In genomic region chr1:134419751-134420458, GRCm38 (mm10) we compare ENCODE assay signal across 9 mouse cellular contexts. TPM values are rescaled to one million over a fixed set of nuclear protein-coding genes. Genes with fewer than 3 reads are reported as not detected.
DNase-seq lines count a peak whose midpoint lies in the region; ATAC-seq and TF ChIP-seq lines count a peak whose summit lies in the region.
"Had no signal": no experiment of that assay in that cellular context is flagged by ENCODE, and none has a peak within 500 bp of the region (broad histone marks: within the 10 kb centered on the region; RNA-seq: fewer than 3 reads in every experiment).

No protein-coding gene starts in this region.

- intact Hi-C loops in left cerebral cortex, postnatal 36 days (cut with DNase I): loop anchor here (5.0 kb wide), 1 partner anchor 58 kb away; the partner anchor contains the start of gene Tmem183a

- H3K27me3 ChIP-seq in midbrain, embryonic 13.5 days: no peaks in the 10 kb centered on the region
- H3K27me3 ChIP-seq in midbrain, embryonic 11.5 days (ENCODE audit: control insufficient read depth, insufficient read depth, low read length): no peaks in the 10 kb centered on the region
- H3K27me3 ChIP-seq in embryonic facial prominence, embryonic 14.5 days (replicated peaks; ENCODE audit: control insufficient read depth, insufficient read depth, low read length): no peaks in the 10 kb centered on the region
- no peaks in the 10 kb centered on the region for H3K27me3 ChIP-seq in liver, embryonic 12.5 days (replicated peaks)
- no peaks in the 10 kb centered on the region for H3K27me3 ChIP-seq in stomach, embryonic 16.5 days (ENCODE audit: control insufficient read depth, insufficient read depth, low read length)
- no peaks in the 10 kb centered on the region for H3K27me3 ChIP-seq in thymus, adult 2 months (ENCODE audit: control insufficient read depth, insufficient read depth, low read length)

- H3K9me3 ChIP-seq in midbrain, embryonic 13.5 days: no peaks in the 10 kb centered on the region
- no peaks in the 10 kb centered on the region for H3K9me3 ChIP-seq in midbrain, embryonic 11.5 days (ENCODE audit: control insufficient read depth, low read length)
- no peaks in the 10 kb centered on the region for H3K9me3 ChIP-seq in embryonic facial prominence, embryonic 14.5 days (ENCODE audit: control insufficient read depth, low read length)
- H3K9me3 ChIP-seq in liver, embryonic 12.5 days (replicated peaks): no peaks in the 10 kb centered on the region
- H3K9me3 ChIP-seq in stomach, embryonic 16.5 days (replicated peaks; ENCODE audit: control insufficient read depth, low read length): no peaks in the 10 kb centered on the region

- H3K4me2 ChIP-seq in midbrain, embryonic 13.5 days (replicated peaks): no peak overlapping the region
- H3K4me2 ChIP-seq in midbrain, embryonic 11.5 days: no peak overlapping the region
- no peak overlapping the region for H3K4me2 ChIP-seq in embryonic facial prominence, embryonic 14.5 days (ENCODE audit: low read depth, low read length)
- H3K4me2 ChIP-seq in liver, embryonic 12.5 days: peak overlapping the region; percentile 74
- H3K4me2 ChIP-seq in stomach, embryonic 16.5 days (ENCODE audit: low read depth, low read length): peak overlapping the region; percentile 8; the same call in 1 of the 2 replicates

- peaks cover 21% of the 10 kb centered on the region for H3K36me3 ChIP-seq in midbrain, embryonic 13.5 days
- H3K36me3 ChIP-seq in midbrain, embryonic 11.5 days (ENCODE audit: control insufficient read depth, insufficient read depth, low read length): peaks cover 4% of the 10 kb centered on the region; the same call in 1 of the 2 replicates
- H3K36me3 ChIP-seq in embryonic facial prominence, embryonic 14.5 days (ENCODE audit: control insufficient read depth, insufficient read depth, low read length): peaks cover 22% of the 10 kb centered on the region
- peaks cover 31% of the 10 kb centered on the region for H3K36me3 ChIP-seq in liver, embryonic 12.5 days
- H3K36me3 ChIP-seq in stomach, embryonic 16.5 days (ENCODE audit: control insufficient read depth, insufficient read depth, low read length): 0 out of 2 replicates have a peak, but pooled peaks cover 5% of the 10 kb centered on the region
- peaks cover 20% of the 10 kb centered on the region for H3K36me3 ChIP-seq in thymus, adult 2 months (ENCODE audit: control insufficient read depth, insufficient read depth, low read length)

- H3K27ac ChIP-seq in midbrain, embryonic 13.5 days: peak overlapping the region; percentile 35; the same call in 1 of the 2 replicates
- H3K27ac ChIP-seq in midbrain, embryonic 11.5 days (ENCODE audit: low read depth, low read length): no peak overlapping the region
- peak overlapping the region; percentile 48; the same call in 1 of the 2 replicates for H3K27ac ChIP-seq in embryonic facial prominence, embryonic 14.5 days (replicated peaks; ENCODE audit: low read depth, low read length)
- H3K27ac ChIP-seq in liver, embryonic 12.5 days: peak overlapping the region; percentile 79
- peak overlapping the region; percentile 5 for H3K27ac ChIP-seq in stomach, embryonic 16.5 days (ENCODE audit: low read length)
- no peak overlapping the region for H3K27ac ChIP-seq in thymus, adult 2 months (ENCODE audit: control insufficient read depth, insufficient read depth, low read length)

- TF ChIP-seq POLR2A in thymus, adult 2 months (IDR thresholded peaks at IDR 0.05; ENCODE audit: control insufficient read depth, extremely low read depth, insufficient read depth, low read length, poor library complexity): no peak

- DNase-seq in midbrain, embryonic 11.5 days (ENCODE audit: low spot score, missing footprints): no peak
- peak; percentile 41 for DNase-seq in embryonic facial prominence, embryonic 14.5 days (ENCODE audit: low spot score)
- no peak for DNase-seq in thymus, postnatal 10 days (ENCODE audit: low spot score in 2 of 2)
- no peak for DNase-seq in thymus, adult 2 months
- no peak for DNase-seq in left cerebral cortex, postnatal 36 days (ENCODE audit: low spot score in 2 of 2)

- peaks cover 43% of the 10 kb centered on the region for H3K4me1 ChIP-seq in midbrain, embryonic 13.5 days (replicated peaks)
- peaks cover 13% of the 10 kb centered on the region for H3K4me1 ChIP-seq in midbrain, embryonic 11.5 days (ENCODE audit: control insufficient read depth, insufficient read depth, low read length)
- peaks cover 34% of the 10 kb centered on the region for H3K4me1 ChIP-seq in embryonic facial prominence, embryonic 14.5 days (ENCODE audit: control insufficient read depth, insufficient read depth, low read length)
- H3K4me1 ChIP-seq in liver, embryonic 12.5 days: peaks cover 86% of the 10 kb centered on the region
- peaks cover 53% of the 10 kb centered on the region for H3K4me1 ChIP-seq in stomach, embryonic 16.5 days (ENCODE audit: control insufficient read depth, insufficient read depth, low read length)
- H3K4me1 ChIP-seq in thymus, adult 2 months (replicated peaks; ENCODE audit: control insufficient read depth, insufficient read depth, low read length): peaks cover 7% of the 10 kb centered on the region

- H3K9ac ChIP-seq in midbrain, embryonic 13.5 days (replicated peaks): no peak overlapping the region
- no peak overlapping the region for H3K9ac ChIP-seq in midbrain, embryonic 11.5 days (ENCODE audit: low read length)
- no peak overlapping the region for H3K9ac ChIP-seq in embryonic facial prominence, embryonic 14.5 days (ENCODE audit: low read depth, low read length)
- peak overlapping the region; percentile 50 for H3K9ac ChIP-seq in liver, embryonic 12.5 days
- no peak overlapping the region for H3K9ac ChIP-seq in stomach, embryonic 16.5 days (ENCODE audit: low read length)

- no peak for ATAC-seq in midbrain, embryonic 13.5 days
- no peak for ATAC-seq in midbrain, embryonic 11.5 days (ENCODE audit: low FRiP score)
- ATAC-seq in embryonic facial prominence, embryonic 14.5 days (ENCODE audit: low read depth): no peak
- ATAC-seq in liver, embryonic 12.5 days: no peak
- ATAC-seq in stomach, embryonic 16.5 days (ENCODE audit: insufficient read depth, low FRiP score): no peak

- WGBS in midbrain, embryonic 13.5 days: 56% methylated on average over 5 of the region's 5 CpGs
- WGBS in midbrain, embryonic 11.5 days: 73% methylated on average over 5 of the region's 5 CpGs
- WGBS in embryonic facial prominence, embryonic 14.5 days: 65% methylated on average over 5 of the region's 5 CpGs
- WGBS in liver, embryonic 12.5 days (ENCODE audit: insufficient replicate concordance): 12% methylated on average over 5 of the region's 5 CpGs
- WGBS in stomach, embryonic 16.5 days: 47% methylated on average over 5 of the region's 5 CpGs
- WGBS in thymus, adult 2 months: 51% methylated on average over 5 of the region's 5 CpGs

- TF ChIP-seq CTCF in thymus, adult 2 months (IDR thresholded peaks at IDR 0.05; ENCODE audit: borderline replicate concordance, control insufficient read depth, extremely low read depth, insufficient read depth, low read length, poor library complexity): no peak

- H3K4me3 ChIP-seq in midbrain, embryonic 13.5 days (replicated peaks): no peak overlapping the region
- no peak overlapping the region for H3K4me3 ChIP-seq in midbrain, embryonic 11.5 days (ENCODE audit: low read depth, low read length)
- no peak overlapping the region for H3K4me3 ChIP-seq in embryonic facial prominence, embryonic 14.5 days (ENCODE audit: low read depth, low read length)
- peak overlapping the region; percentile 93 for H3K4me3 ChIP-seq in liver, embryonic 12.5 days
- no peak overlapping the region for H3K4me3 ChIP-seq in stomach, embryonic 16.5 days (replicated peaks; ENCODE audit: low read length)
- no peak overlapping the region for H3K4me3 ChIP-seq in thymus, adult 2 months (ENCODE audit: control insufficient read depth, insufficient read depth, low read length)

RNA-seq across cellular contexts. Expression of gene Adipor1, which starts 4.7 kb away (rescaled TPM):
- 63.5 and 68.2 TPM in 2 replicates for polyA plus RNA-seq in midbrain, embryonic 13.5 days (2015; fragmentation: Nextera tagmentation; extraction: Ambion mirVana)
- 76.7 and 81.5 TPM in 2 replicates for polyA plus RNA-seq in midbrain, embryonic 11.5 days (2014; fragmentation: Nextera tagmentation; extraction: Ambion mirVana)
- polyA plus RNA-seq in embryonic facial prominence, embryonic 14.5 days (2014; fragmentation: Nextera tagmentation; extraction: Ambion mirVana): 97.2 and 102 TPM in 2 replicates
- 113 and 114 TPM in 2 replicates for polyA plus RNA-seq in liver, embryonic 12.5 days (2016; fragmentation: Nextera tagmentation; extraction: Ambion mirVana)
- 88.7 and 97.7 TPM in 2 replicates for polyA plus RNA-seq in stomach, embryonic 16.5 days (2015; fragmentation: Nextera tagmentation; extraction: Ambion mirVana)
- polyA plus RNA-seq in thymus, adult 2 months (2012; rRNA removed): 92.2 and 94.0 TPM in 2 replicates
- total RNA-seq in left cerebral cortex, postnatal 36 days (2021): 10 to 100 TPM; 60.2 to 62.8 TPM

RNA-seq across cellular contexts. Expression of gene Cyb5r1, which starts 14.5 kb away (rescaled TPM):
- 16.9 and 18.2 TPM in 2 replicates for polyA plus RNA-seq in midbrain, embryonic 13.5 days (2015; fragmentation: Nextera tagmentation; extraction: Ambion mirVana)
- polyA plus RNA-seq in midbrain, embryonic 11.5 days (2014; fragmentation: Nextera tagmentation; extraction: Ambion mirVana): 17.5 and 19.3 TPM in 2 replicates
- 29.9 and 31.5 TPM in 2 replicates for polyA plus RNA-seq in embryonic facial prominence, embryonic 14.5 days (2014; fragmentation: Nextera tagmentation; extraction: Ambion mirVana)
- 23.0 and 24.8 TPM in 2 replicates for polyA plus RNA-seq in liver, embryonic 12.5 days (2016; fragmentation: Nextera tagmentation; extraction: Ambion mirVana)
- polyA plus RNA-seq in stomach, embryonic 16.5 days (2015; fragmentation: Nextera tagmentation; extraction: Ambion mirVana): 39.7 and 41.5 TPM in 2 replicates
- polyA plus RNA-seq in thymus, adult 2 months (2012; rRNA removed): 44.9 and 47.2 TPM in 2 replicates
- total RNA-seq in left cerebral cortex, postnatal 36 days (2021): 10 to 100 TPM; 18.9 to 19.9 TPM

RNA-seq across cellular contexts. Expression of gene 4933406M09Rik, which starts 34.2 kb away (rescaled TPM):
- not detected in 2 replicates for polyA plus RNA-seq in midbrain, embryonic 13.5 days (2015; fragmentation: Nextera tagmentation; extraction: Ambion mirVana)
- not detected in 2 replicates for polyA plus RNA-seq in midbrain, embryonic 11.5 days (2014; fragmentation: Nextera tagmentation; extraction: Ambion mirVana)
- polyA plus RNA-seq in embryonic facial prominence, embryonic 14.5 days (2014; fragmentation: Nextera tagmentation; extraction: Ambion mirVana): not detected in 2 replicates
- polyA plus RNA-seq in liver, embryonic 12.5 days (2016; fragmentation: Nextera tagmentation; extraction: Ambion mirVana): not detected in 2 replicates
- not detected in 2 replicates for polyA plus RNA-seq in stomach, embryonic 16.5 days (2015; fragmentation: Nextera tagmentation; extraction: Ambion mirVana)
- not detected in 2 replicates for polyA plus RNA-seq in thymus, adult 2 months (2012; rRNA removed)
- total RNA-seq in left cerebral cortex, postnatal 36 days (2021): not detected
- polyA plus RNA-seq: cortical plate, adult 2 months had no signal

RNA-seq across cellular contexts. Expression of gene Klhl12, which starts 35.4 kb away (rescaled TPM):
- 32.1 and 32.3 TPM in 2 replicates for polyA plus RNA-seq in midbrain, embryonic 13.5 days (2015; fragmentation: Nextera tagmentation; extraction: Ambion mirVana)
- 31.0 and 31.7 TPM in 2 replicates for polyA plus RNA-seq in midbrain, embryonic 11.5 days (2014; fragmentation: Nextera tagmentation; extraction: Ambion mirVana)
- 24.6 and 24.7 TPM in 2 replicates for polyA plus RNA-seq in embryonic facial prominence, embryonic 14.5 days (2014; fragmentation: Nextera tagmentation; extraction: Ambion mirVana)
- polyA plus RNA-seq in liver, embryonic 12.5 days (2016; fragmentation: Nextera tagmentation; extraction: Ambion mirVana): 40.2 and 41.7 TPM in 2 replicates
- 23.1 and 23.7 TPM in 2 replicates for polyA plus RNA-seq in stomach, embryonic 16.5 days (2015; fragmentation: Nextera tagmentation; extraction: Ambion mirVana)
- polyA plus RNA-seq in thymus, adult 2 months (2012; rRNA removed): 7.7 and 7.9 TPM in 2 replicates
- total RNA-seq in left cerebral cortex, postnatal 36 days (2021): 10 to 100 TPM; 36.4 to 37.1 TPM

RNA-seq across cellular contexts. Expression of gene Tmem183a, which starts 58.1 kb away (rescaled TPM):
- 128 TPM in 2 replicates for polyA plus RNA-seq in midbrain, embryonic 13.5 days (2015; fragmentation: Nextera tagmentation; extraction: Ambion mirVana)
- polyA plus RNA-seq in midbrain, embryonic 11.5 days (2014; fragmentation: Nextera tagmentation; extraction: Ambion mirVana): 128 and 137 TPM in 2 replicates
- polyA plus RNA-seq in embryonic facial prominence, embryonic 14.5 days (2014; fragmentation: Nextera tagmentation; extraction: Ambion mirVana): 75.3 and 78.0 TPM in 2 replicates
- 62.9 and 69.7 TPM in 2 replicates for polyA plus RNA-seq in liver, embryonic 12.5 days (2016; fragmentation: Nextera tagmentation; extraction: Ambion mirVana)
- polyA plus RNA-seq in stomach, embryonic 16.5 days (2015; fragmentation: Nextera tagmentation; extraction: Ambion mirVana): 93.7 and 104 TPM in 2 replicates
- 85.4 and 98.5 TPM in 2 replicates for polyA plus RNA-seq in thymus, adult 2 months (2012; rRNA removed)
- total RNA-seq in left cerebral cortex, postnatal 36 days (2021): 10 to 100 TPM; 80.1 to 87.0 TPM

Comparison
In these comparisons a context has a peak if more than half of its experiments do, and no peak if none do; other contexts are left out.
1. H3K27ac ChIP-seq: peak in midbrain, embryonic 13.5 days (single experiment), embryonic facial prominence, embryonic 14.5 days (single experiment), liver, embryonic 12.5 days (single experiment) and stomach, embryonic 16.5 days (single experiment); none in midbrain, embryonic 11.5 days (single experiment) and thymus, adult 2 months (single experiment).
2. H3K4me2 ChIP-seq: peak in liver, embryonic 12.5 days (single experiment) and stomach, embryonic 16.5 days (single experiment); none in midbrain, embryonic 13.5 days (single experiment), midbrain, embryonic 11.5 days (single experiment) and embryonic facial prominence, embryonic 14.5 days (single experiment).